Mouse (Mus musculus): Measurements from ENCODE around the gene Crlf1.
"Not testable (repeated sequence)": the region's sequence is repeated elsewhere in the genome, so short reads cannot be mapped to it uniquely, and the experiment has no call there.

Crlf1 gene

GRCm38 (mm10) chr8:70500386-70501301, 7.7 kb downstream of the Crlf1 start:
- peak; percentile 41 for DNase-seq

- DNase-seq = no peak
These were observed 9.0 kb downstream of the Crlf1 start for GRCm38 (mm10) chr8:70501820-70502529.

GRCm38 (mm10) chr8:70502540-70502939, 9.6 kb downstream of the Crlf1 start:
- no peak for DNase-seq

- DNase-seq = peak; percentile 85
These were observed 10.2 kb downstream of the Crlf1 start for GRCm38 (mm10) chr8:70503062-70503750.

- DNase-seq = peak; percentile 60
These were observed 11.3 kb downstream of the Crlf1 start for GRCm38 (mm10) chr8:70504291-70504716.

GRCm38 (mm10) chr8:70504851-70505250, 11.9 kb downstream of the Crlf1 start:
- DNase-seq = peak; percentile 86

GRCm38 (mm10) chr8:70505698-70506327, 12.9 kb downstream of the Crlf1 start:
- DNase-seq = no peak

GRCm38 (mm10) chr8:70506328-70507026, 13.5 kb downstream of the Crlf1 start, which contains the start of gene Rex1bd:
Rex1bd (minus strand) TSS chr8:70506752.
- peak; percentile 96 for DNase-seq

- DNase-seq = no peak
These were observed 14.1 kb downstream of the Crlf1 start for GRCm38 (mm10) chr8:70507027-70507393.

- DNase-seq = no peak
These were observed 16.5 kb downstream of the Crlf1 start for GRCm38 (mm10) chr8:70509281-70509952.

GRCm38 (mm10) chr8:70510228-70510915, 17.4 kb downstream of the Crlf1 start, which contains the start of gene Uba52:
Uba52 (minus strand) TSS chr8:70510801.
- DNase-seq = peak; percentile 97

GRCm38 (mm10) chr8:70511174-70511573, 18.2 kb downstream of the Crlf1 start:
- not testable (repeated sequence) for DNase-seq

GRCm38 (mm10) chr8:70511770-70512169, 18.8 kb downstream of the Crlf1 start:
- no peak for DNase-seq

GRCm38 (mm10) chr8:70512253-70512903, 19.4 kb downstream of the Crlf1 start:
- no peak for DNase-seq

GRCm38 (mm10) chr8:70513441-70513840, 20.5 kb downstream of the Crlf1 start:
- DNase-seq = peak; percentile 66

GRCm38 (mm10) chr8:70517940-70518643, 25.1 kb downstream of the Crlf1 start:
- DNase-seq = no peak

GRCm38 (mm10) chr8:70519043-70519442, 26.1 kb downstream of the Crlf1 start:
- DNase-seq = no peak

- no peak for DNase-seq
These were observed 26.6 kb downstream of the Crlf1 start for GRCm38 (mm10) chr8:70519606-70520005.

All from lung, postnatal 36 days (tissue).